In the genomic region with DNA sequence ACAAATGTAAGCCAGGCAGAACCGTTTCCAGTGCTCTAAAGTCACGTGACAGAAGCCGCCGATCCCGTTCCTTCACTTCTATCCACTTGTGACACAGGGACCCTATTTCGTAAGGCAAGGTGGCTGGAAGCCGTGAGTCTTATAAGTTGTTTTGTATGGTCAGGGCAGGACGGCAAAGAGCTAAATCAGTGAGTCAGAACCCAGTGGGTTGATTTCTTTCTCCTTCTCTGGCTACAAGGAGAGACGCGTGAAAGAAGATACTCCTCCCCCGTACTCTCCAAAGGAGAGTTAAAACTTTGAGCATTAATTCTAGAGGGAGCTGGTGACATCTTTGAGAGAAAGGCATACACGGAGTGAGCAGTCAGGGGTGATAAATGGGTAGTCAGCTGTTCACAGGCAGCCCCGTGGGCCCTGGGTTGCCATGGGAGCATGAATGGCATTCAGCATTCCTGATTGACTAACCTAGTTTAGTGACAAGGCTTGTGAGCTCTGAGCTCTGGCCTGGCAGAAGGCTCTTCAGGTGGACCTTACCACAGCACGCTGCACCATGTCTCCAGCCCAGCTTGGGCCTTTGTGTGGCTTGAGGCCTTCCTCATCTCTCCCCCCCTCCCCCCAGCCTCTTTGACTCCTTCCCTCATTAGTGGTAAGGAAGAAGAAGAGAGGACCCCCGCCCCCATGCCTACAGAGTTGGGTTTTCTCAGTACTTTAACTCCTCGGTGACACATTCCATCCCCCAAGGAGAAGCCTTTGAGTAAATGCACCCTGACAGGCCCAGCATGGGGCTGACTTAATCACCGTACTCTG, we compare ENCODE assay signal across 8 mouse cellular contexts.
DNase-seq lines count a peak whose midpoint lies in the region; ATAC-seq lines count a peak whose summit lies in the region.

No protein-coding gene starts in this region.

- H3K4me2 ChIP-seq in heart, embryonic 14.5 days (ENCODE audit: low read length) = peak overlapping the region; percentile 76

- H3K27me3 ChIP-seq in heart, embryonic 14.5 days (ENCODE audit: control insufficient read depth, insufficient read depth, low read length) = no peaks in the 10 kb centered on the region

- peaks cover 30 to 60% of the 10 kb centered on the region in 2 experiments for H3K4me1 ChIP-seq in heart, embryonic 14.5 days (ENCODE audit: control insufficient read depth in 2 of 2, insufficient read depth in 2 of 2, low read length in 2 of 2)

- peak; percentile 55 for DNase-seq in layer of hippocampus, adult 11-12 months (ENCODE audit: low spot score)
- no peak for DNase-seq in layer of hippocampus, adult 9-10 months (ENCODE audit: low spot score)
- DNase-seq in embryo, embryonic 10.5 days (ENCODE audit: low spot score) = peak; percentile 91
- DNase-seq in kidney, postnatal 25 days = peak; percentile 79 to 89
- DNase-seq in lung, postnatal 10 days = peak; percentile 57
- DNase-seq in right cerebral cortex, postnatal 25 days = peak; percentile 20
- no peak for DNase-seq in spleen, postnatal 36 days (ENCODE audit: low spot score in 2 of 2)

- H3K4me3 ChIP-seq in heart, embryonic 14.5 days (ENCODE audit: control insufficient read depth in 1 of 2, insufficient read depth in 1 of 2, low read depth in 1 of 2, low read length in 2 of 2) = peak overlapping the region; percentile 40 to 44

- H3K27ac ChIP-seq in heart, embryonic 14.5 days (replicated peaks in 1 of 2; ENCODE audit: control insufficient read depth in 1 of 2, insufficient read depth in 1 of 2, low read depth in 2 of 2, low read length in 2 of 2) = peak overlapping the region; percentile 70 to 79

- peak overlapping the region; percentile 67 for H3K9ac ChIP-seq in heart, embryonic 14.5 days (ENCODE audit: low read length)

- H3K9me3 ChIP-seq in heart, embryonic 14.5 days (ENCODE audit: control insufficient read depth, low read length) = no peaks in the 10 kb centered on the region

- peaks cover 4% of the 10 kb centered on the region for H3K36me3 ChIP-seq in heart, embryonic 14.5 days (ENCODE audit: control insufficient read depth, insufficient read depth, low read length)

- 7% methylated on average over 17 of the region's 17 CpGs for WGBS in heart, embryonic 14.5 days

- ATAC-seq in heart, embryonic 14.5 days (ENCODE audit: insufficient number of reproducible peaks, insufficient read depth, low FRiP score, low read depth) = peak; percentile 40; the same call in 1 of the 2 replicates

Comparison
In these comparisons a context has a peak if more than half of its experiments do, and no peak if none do; other contexts are left out.
1. DNase-seq: peak in layer of hippocampus, adult 11-12 months (single experiment), embryo, embryonic 10.5 days (single experiment), kidney, postnatal 25 days (2 of 2), lung, postnatal 10 days (single experiment) and right cerebral cortex, postnatal 25 days (single experiment); none in layer of hippocampus, adult 9-10 months (single experiment) and spleen, postnatal 36 days (0 of 2).